Mouse (Mus musculus) ES-E14 (cell line): ENCODE measurements around the gene Insc. TPM values are rescaled to one million over a fixed set of nuclear protein-coding genes. Genes with fewer than 3 reads are reported as not detected.

Experiments
- DNase-seq: peaks from one replicate; pipeline ENCODE4 v3.0.0-alpha.2; 2013; ENCODE audit warnings: low read depth, low spot score
- H3K27ac ChIP-seq: 2 replicates; pipeline ENCODE4 v1.5.1; 2012; ENCODE audit warnings: low read depth, mild to moderate bottlenecking, low read length, moderate library complexity, mixed read lengths; ENCODE audit not compliant: poor library complexity, insufficient read depth, severe bottlenecking
- H3K36me3 ChIP-seq: 2 replicates; pipeline ENCODE4 v1.6.1; 2012; ENCODE audit warnings: mild to moderate bottlenecking, low read length, moderate library complexity, mixed read lengths; ENCODE audit not compliant: control insufficient read depth, poor library complexity, insufficient read depth, severe bottlenecking
- H3K4me1 ChIP-seq, 2 experiments: fragments of 150-350 bp in 1 of 2; sonication (generic) in 1 of 2; 2 replicates each; pipeline ENCODE4 v1.6.1; 2012; ENCODE audit warnings: low read length in 2 of 2, mild to moderate bottlenecking in 1 of 2, mixed read lengths in 1 of 2; ENCODE audit not compliant: control insufficient read depth in 2 of 2, insufficient read depth in 2 of 2, poor library complexity in 1 of 2
- H3K4me3 ChIP-seq, 2 experiments: fragments of 150-350 bp in 1 of 2; sonication (generic) in 1 of 2; 2 replicates each; pipeline ENCODE4 v1.5.1; 2012; ENCODE audit warnings: low read length in 2 of 2, low read depth in 1 of 2, mild to moderate bottlenecking in 1 of 2, mixed read lengths in 1 of 2; ENCODE audit not compliant: insufficient read depth in 1 of 2, poor library complexity in 1 of 2, severe bottlenecking in 1 of 2
- H3K9ac ChIP-seq: 2 replicates; pipeline ENCODE4 v1.6.1; 2012; ENCODE audit warnings: low read depth, mild to moderate bottlenecking, low read length, mixed read lengths; ENCODE audit not compliant: poor library complexity, insufficient read depth, severe bottlenecking
- H3K9me3 ChIP-seq: fragments of 150-350 bp; sonication (generic); 2 replicates; pipeline ENCODE4 v1.6.1; 2012; ENCODE audit warnings: low read depth, mild to moderate bottlenecking, low read length; ENCODE audit not compliant: control insufficient read depth, insufficient read depth
- CHD2 ChIP-seq: IDR thresholded peaks from 2 replicates; pipeline ENCODE4 v1.6.1; 2014; ENCODE audit warnings: mild to moderate bottlenecking, low read depth, low read length, inconsistent platforms
- HCFC1 ChIP-seq: IDR thresholded peaks from 2 replicates; pipeline ENCODE4 v1.6.1; 2012; ENCODE audit warnings: low read length, inconsistent platforms, borderline replicate concordance; ENCODE audit not compliant: insufficient read depth
- MAFK ChIP-seq: IDR thresholded peaks from 2 replicates; pipeline ENCODE4 v1.6.1; 2014; ENCODE audit warnings: mild to moderate bottlenecking, low read depth, low read length, inconsistent platforms; ENCODE audit not compliant: insufficient read depth
- ZC3H11A ChIP-seq: IDR thresholded peaks from 2 replicates; pipeline ENCODE4 v1.6.1; 2012; ENCODE audit warnings: low read depth, mild to moderate bottlenecking, inconsistent platforms, low read length, borderline replicate concordance
- ZNF384 ChIP-seq: IDR thresholded peaks from 2 replicates; pipeline ENCODE4 v1.6.1; 2012; ENCODE audit warnings: low read depth, low read length, inconsistent platforms
- in situ Hi-C, 2 experiments: fragments of 600-800 bp; cut with MboI; formaldehyde crosslinking; loops; one replicate each; pipeline ENCODE4 v1.15.1; 2025; ENCODE audit warnings: low sequenced_read_pairs in 2 of 2, inconsistent platforms in 1 of 2; ENCODE audit not compliant: unreplicated experiment in 2 of 2
- total RNA-seq: library from RNA; depleted of rRNA; stranded (reverse); fragments of 300-350 nt; gene quantifications from 2 replicates; pipeline ENCODE4 v1.2.3, GENCODE M21; 2012

Gene Insc
- total RNA-seq, 1 experiment = 1.7 TPM

DNA sequence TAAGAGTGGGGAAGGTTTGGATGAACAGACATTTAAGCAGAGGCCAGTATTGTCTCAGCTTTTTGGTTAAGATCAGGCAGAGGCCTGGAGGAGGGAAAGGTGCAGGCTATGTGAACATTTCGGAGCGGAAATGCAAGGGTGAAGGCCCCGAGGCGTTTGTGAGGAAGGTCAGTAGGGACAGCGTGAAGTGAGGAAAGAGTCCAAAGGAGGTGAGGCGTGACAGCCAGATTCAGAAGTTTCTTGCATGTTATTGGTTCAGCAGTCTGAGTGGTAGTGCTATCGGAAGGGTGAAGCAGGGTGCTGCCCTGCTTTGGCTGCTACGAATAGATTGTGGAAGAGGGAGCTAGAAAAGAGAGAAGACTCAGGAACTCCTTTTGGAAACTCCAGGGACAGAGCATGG lies 11.1 kb downstream of the Insc start:
- Histone ChIP-seq H3K4me3 (no peak overlapping the region), H3K36me3 (no peaks in the 10 kb centered on the region), H3K9ac (no peak overlapping the region), H3K9me3 (no peaks in the 10 kb centered on the region), H3K27ac (no peak overlapping the region), H3K4me1 (no peaks in the 10 kb centered on the region; a peak in 1 of 4 replicates)
- in situ Hi-C loops = no loop called here
- no peak for DNase-seq
- no peak for TF ChIP-seq MAFK
- TF ChIP-seq ZC3H11A = no peak
- TF ChIP-seq ZNF384 = no peak
- no peak for TF ChIP-seq CHD2
- TF ChIP-seq HCFC1 = no peak

DNA sequence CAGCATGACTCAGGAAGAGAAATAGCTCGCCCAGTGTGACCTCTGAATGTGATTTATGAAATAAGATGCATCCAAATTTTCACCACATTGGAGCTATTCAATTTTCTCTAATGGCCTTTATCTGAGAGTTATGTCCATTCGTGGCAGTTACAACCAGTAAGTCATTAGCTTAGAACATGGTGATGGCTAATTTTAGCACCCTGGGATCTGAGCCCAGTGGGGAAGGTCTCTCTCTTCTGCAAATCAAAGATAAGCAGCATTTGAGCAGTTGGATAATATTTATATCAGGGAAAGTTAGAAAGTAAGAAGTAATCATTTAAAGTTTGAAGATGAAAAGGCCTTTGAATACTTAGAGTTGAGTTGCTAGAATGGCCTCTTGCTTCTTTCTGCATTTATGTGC lies 19.2 kb downstream of the Insc start:
- Histone ChIP-seq H3K27ac (no peak overlapping the region), H3K36me3 (no peaks in the 10 kb centered on the region), H3K4me3 (no peak overlapping the region), H3K9me3 (no peaks in the 10 kb centered on the region), H3K4me1 (no peaks in the 10 kb centered on the region), H3K9ac (no peak overlapping the region)
- TF ChIP-seq HCFC1 (no peak), CHD2 (no peak), ZC3H11A (no peak), ZNF384 (no peak), MAFK (no peak)
- DNase-seq = no peak
- in situ Hi-C loops = no loop called here

DNA sequence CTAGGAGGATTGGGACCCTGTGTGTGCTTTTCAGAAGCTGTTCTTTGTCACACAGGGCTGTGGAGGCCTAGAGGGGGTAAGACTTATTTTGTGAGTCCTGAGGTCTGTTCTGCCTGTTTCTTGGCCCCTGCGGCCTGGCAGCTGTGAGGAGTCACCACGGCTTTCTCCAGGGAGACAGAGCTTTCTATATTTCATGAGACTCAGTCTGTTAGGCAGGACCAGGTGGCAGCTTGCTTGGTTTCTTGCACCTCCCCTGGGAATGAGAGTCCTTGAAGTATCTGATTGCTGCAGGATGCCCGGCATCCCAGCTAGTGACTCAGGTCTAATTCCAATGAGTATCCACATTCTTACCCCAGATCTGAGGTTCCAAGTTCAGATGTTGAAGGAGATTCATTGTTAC lies 21.8 kb downstream of the Insc start:
- Histone ChIP-seq H3K9me3 (no peaks in the 10 kb centered on the region), H3K9ac (no peak overlapping the region), H3K4me1 (no peaks in the 10 kb centered on the region), H3K27ac (no peak overlapping the region), H3K36me3 (no peaks in the 10 kb centered on the region), H3K4me3 (no peak overlapping the region)
- in situ Hi-C loops = no loop called here
- DNase-seq = no peak
- TF ChIP-seq MAFK (no peak), ZNF384 (no peak), HCFC1 (no peak)

DNA sequence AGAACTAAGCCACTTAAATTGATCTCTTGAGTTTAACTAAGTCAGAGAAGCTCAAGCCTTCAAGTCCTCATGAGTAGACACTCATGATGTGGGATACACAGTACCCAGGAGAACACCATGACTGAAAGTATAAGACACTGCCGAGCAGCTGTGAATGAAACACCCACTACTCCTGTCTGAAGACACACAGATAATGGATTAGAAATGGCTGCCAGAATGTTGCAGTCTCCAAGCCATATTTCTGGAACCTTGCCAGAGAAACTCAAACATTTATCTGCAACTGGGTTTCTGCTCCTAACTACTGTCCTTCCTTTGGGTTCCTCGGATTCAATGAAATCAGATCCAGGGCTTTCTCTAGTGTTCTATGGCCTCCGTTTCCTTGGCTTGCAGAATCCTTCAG lies 23.0 kb downstream of the Insc start:
- in situ Hi-C loops = no loop called here
- DNase-seq = no peak
- H3K4me3 ChIP-seq = no peak overlapping the region
- TF ChIP-seq ZC3H11A (no peak), HCFC1 (no peak)
- no peaks in the 10 kb centered on the region for H3K36me3 ChIP-seq
- no peak overlapping the region for H3K27ac ChIP-seq
- no peaks in the 10 kb centered on the region for H3K9me3 ChIP-seq
- no peak overlapping the region for H3K9ac ChIP-seq
- no peaks in the 10 kb centered on the region for H3K4me1 ChIP-seq

DNA sequence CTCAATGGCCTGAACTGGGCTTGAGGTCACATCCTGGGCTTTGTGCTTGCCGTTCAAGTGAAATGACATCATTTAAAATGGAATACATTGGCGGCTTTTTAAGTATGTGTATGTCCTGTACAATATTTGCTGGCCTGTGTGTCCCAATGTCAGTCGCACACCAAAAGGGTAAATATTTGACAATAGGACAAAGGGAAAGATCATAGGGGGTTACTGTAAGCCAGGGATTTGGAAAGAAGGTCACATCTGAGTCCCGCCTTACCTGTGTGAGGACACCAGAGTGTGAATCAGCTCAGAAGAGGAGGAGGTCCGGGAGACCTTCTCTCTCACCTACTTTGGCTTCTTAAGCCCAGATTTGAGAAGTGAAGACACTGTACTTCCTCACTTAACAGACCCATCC lies 25.0 kb downstream of the Insc start:
- H3K4me1 ChIP-seq = peaks cover 0 to 3% of the 10 kb centered on the region in 2 experiments; a peak in 1 of 4 replicates
- no peaks in the 10 kb centered on the region for H3K9me3 ChIP-seq
- H3K36me3 ChIP-seq = no peaks in the 10 kb centered on the region
- no peak for TF ChIP-seq HCFC1
- TF ChIP-seq CHD2 = no peak
- DNase-seq = no peak
- no peak overlapping the region for H3K4me3 ChIP-seq
- in situ Hi-C loops = no loop called here
- H3K27ac ChIP-seq = no peak overlapping the region
- no peak overlapping the region for H3K9ac ChIP-seq
